Mouse (Mus musculus): Measurements from ENCODE around the gene Phlda1. TPM values are rescaled to one million over a fixed set of nuclear protein-coding genes. Genes with fewer than 3 reads are reported as not detected.

Phlda1 gene
- polyA plus RNA-seq, 1 experiment = 5.5 TPM

DNA sequence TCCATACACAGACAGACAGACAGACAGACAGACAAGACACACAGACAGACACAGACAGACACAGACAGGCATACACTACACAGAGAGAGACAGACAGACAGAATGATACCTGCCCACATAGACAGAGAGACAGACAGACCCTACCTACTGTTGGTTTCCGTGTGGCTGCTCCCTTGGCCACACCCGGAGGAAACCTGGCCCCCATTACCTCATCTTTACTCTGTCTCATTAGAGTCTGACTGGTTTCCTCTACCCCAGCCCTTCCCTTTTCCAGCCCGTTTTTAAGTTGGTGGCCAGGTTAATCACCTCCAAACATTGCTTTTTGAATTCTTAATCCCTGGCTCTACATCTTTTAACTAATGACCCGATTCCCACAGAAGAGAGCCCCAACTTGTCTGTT, 22.2 kb downstream of the Phlda1 start:
- no peak overlapping the region for H3K27ac ChIP-seq (replicated peaks; ENCODE audit: low read depth, low read length)
- no peak overlapping the region for H3K4me3 ChIP-seq (ENCODE audit: insufficient read depth, low read depth, low read length)
- peaks cover 4% of the 10 kb centered on the region; the same call in 1 of the 2 replicates for H3K4me1 ChIP-seq (ENCODE audit: control insufficient read depth, insufficient read depth, insufficient read length, low read length)

- Histone ChIP-seq H3K4me3 (ENCODE audit: insufficient read depth, low read depth, low read length) (no peak overlapping the region), H3K4me1 (ENCODE audit: control insufficient read depth, insufficient read depth, insufficient read length, low read length) (peaks cover 4% of the 10 kb centered on the region; the same call in 1 of the 2 replicates), H3K27ac (replicated peaks; ENCODE audit: low read depth, low read length) (no peak overlapping the region)
These were observed 24.3 kb downstream of the Phlda1 start for GRCm38 (mm10) chr10:111530398-111530797.

DNA sequence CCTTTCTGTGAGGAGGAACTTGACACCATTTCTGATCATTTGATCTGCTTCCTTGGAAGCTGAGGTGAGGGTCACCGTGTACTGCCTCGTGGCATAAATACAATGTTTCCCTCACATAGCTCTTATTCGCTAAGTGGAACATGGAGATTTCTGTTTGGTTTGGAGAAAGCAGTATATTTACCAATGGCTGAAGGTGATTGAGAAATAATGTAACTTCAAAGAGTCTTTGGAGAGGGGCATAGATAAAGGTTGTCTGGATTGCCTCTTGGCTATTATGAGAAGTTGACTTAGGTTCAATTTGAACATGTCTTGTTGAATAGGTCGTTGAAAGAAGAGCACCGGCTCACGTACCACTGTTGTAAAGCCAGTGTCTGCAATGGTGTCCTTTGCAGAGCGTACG, 28.6 kb downstream of the Phlda1 start:
- Histone ChIP-seq H3K4me1 (ENCODE audit: control insufficient read depth, insufficient read depth, insufficient read length, low read length) (peaks cover 9% of the 10 kb centered on the region), H3K4me3 (ENCODE audit: insufficient read depth, low read depth, low read length) (no peak overlapping the region), H3K27ac (replicated peaks; ENCODE audit: low read depth, low read length) (no peak overlapping the region)

DNA sequence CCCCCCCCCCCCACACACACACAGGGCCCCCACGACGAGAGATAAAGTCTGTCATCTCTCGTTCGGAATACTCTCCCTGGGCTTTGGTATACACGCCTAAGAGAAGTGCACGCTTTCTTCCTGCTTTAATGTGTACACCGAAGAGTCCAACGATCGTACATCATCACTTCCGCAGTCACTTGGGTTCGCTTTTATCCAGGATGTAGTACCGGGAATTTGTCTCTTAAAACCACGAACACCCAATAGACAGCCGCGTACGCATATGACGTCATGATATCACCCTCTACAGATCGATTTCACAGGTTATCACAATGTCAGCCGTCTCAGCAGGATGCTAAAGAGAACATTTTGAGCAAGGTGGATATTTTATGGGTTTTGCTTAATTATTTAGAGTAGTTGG, 31.3 kb downstream of the Phlda1 start:
- Histone ChIP-seq H3K4me1 (ENCODE audit: control insufficient read depth, insufficient read depth, insufficient read length, low read length) (peaks cover 7% of the 10 kb centered on the region), H3K4me3 (ENCODE audit: insufficient read depth, low read depth, low read length) (no peak overlapping the region), H3K27ac (replicated peaks; ENCODE audit: low read depth, low read length) (no peak overlapping the region)

- Histone ChIP-seq H3K4me1 (ENCODE audit: control insufficient read depth, insufficient read depth, insufficient read length, low read length) (peaks cover 19% of the 10 kb centered on the region), H3K4me3 (ENCODE audit: insufficient read depth, low read depth, low read length) (no peak overlapping the region), H3K27ac (replicated peaks; ENCODE audit: low read depth, low read length) (peak overlapping the region; percentile 67)
These were observed 33.7 kb downstream of the Phlda1 start for GRCm38 (mm10) chr10:111539724-111540324.

DNA sequence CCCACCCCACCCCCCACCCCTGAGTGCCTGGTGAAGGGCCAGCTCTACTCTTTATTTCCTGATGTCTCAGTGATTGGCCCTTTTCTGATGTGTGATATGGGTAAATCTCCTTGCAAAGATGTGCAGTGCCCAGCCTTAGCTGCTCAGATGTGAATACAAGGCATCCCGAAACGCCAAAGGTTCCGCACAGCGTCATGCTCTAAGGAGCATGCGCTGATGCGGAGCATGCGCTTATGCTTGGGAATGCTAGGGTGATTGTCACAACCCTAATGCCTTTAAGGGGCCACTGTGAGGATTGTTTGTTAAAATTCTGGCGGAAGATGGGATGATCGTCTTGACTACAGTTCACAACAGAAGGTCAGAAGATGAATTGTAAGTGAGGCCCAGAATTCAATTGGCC, 34.6 kb downstream of the Phlda1 start:
- Histone ChIP-seq H3K27ac (replicated peaks; ENCODE audit: low read depth, low read length) (no peak overlapping the region), H3K4me3 (ENCODE audit: insufficient read depth, low read depth, low read length) (no peak overlapping the region), H3K4me1 (ENCODE audit: control insufficient read depth, insufficient read depth, insufficient read length, low read length) (peaks cover 19% of the 10 kb centered on the region)

DNA sequence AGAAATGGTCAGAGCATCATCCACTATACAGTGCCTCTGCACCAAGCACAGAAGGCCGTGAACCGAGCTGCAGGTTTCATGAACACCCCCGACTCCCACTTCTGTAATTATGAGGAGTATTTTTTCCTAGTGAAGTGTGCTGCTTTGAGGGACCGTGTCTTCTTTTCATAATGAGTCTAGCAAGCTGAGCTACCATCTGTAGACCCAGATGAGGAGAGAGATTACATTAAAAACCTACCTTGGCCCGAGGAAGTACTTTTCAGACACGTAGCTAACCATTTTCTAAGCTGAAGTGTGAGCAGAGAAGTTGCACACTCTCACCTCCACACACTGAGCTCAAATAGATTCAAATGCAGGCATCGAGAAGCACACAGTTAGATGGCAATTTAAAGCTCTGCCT, 37.0 kb downstream of the Phlda1 start:
- Histone ChIP-seq H3K27ac (replicated peaks; ENCODE audit: low read depth, low read length) (peak overlapping the region; percentile 58), H3K4me1 (ENCODE audit: control insufficient read depth, insufficient read depth, insufficient read length, low read length) (peaks cover 19% of the 10 kb centered on the region), H3K4me3 (ENCODE audit: insufficient read depth, low read depth, low read length) (no peak overlapping the region)

DNA sequence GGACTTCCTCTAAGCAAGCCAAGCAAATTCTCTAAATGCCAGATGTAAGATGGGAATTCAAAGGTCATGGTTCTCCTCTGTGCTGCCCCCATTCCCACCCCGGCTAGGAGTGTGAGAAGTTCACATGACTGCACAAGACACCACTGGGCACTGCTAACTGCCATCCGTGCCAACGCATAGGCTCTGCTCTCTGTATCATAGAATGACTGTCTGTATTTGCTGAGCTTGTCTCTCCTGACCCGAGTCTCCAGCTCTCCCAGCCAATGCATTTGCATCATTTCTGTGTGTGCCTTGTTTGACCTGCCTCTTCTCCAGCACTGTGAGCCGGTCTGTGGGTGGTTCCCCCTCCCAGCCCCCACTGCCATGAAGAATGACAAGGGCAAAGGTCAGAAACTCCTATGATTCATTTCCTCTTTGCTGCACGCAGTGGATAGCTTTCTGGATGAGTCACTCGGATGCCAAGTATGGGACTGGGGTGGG, 37.7 kb downstream of the Phlda1 start:
- 0 out of 2 replicates have a peak overlapping the region, but pooled peaks have one; percentile 3 for H3K27ac ChIP-seq (replicated peaks; ENCODE audit: low read depth, low read length)
- H3K4me1 ChIP-seq (ENCODE audit: control insufficient read depth, insufficient read depth, insufficient read length, low read length) = peaks cover 19% of the 10 kb centered on the region
- H3K4me3 ChIP-seq (ENCODE audit: insufficient read depth, low read depth, low read length) = no peak overlapping the region

GRCm38 (mm10) chr10:111544311-111544710, 38.2 kb downstream of the Phlda1 start:
- Histone ChIP-seq H3K27ac (replicated peaks; ENCODE audit: low read depth, low read length) (no peak overlapping the region), H3K4me3 (ENCODE audit: insufficient read depth, low read depth, low read length) (no peak overlapping the region), H3K4me1 (ENCODE audit: control insufficient read depth, insufficient read depth, insufficient read length, low read length) (peaks cover 18% of the 10 kb centered on the region)

DNA sequence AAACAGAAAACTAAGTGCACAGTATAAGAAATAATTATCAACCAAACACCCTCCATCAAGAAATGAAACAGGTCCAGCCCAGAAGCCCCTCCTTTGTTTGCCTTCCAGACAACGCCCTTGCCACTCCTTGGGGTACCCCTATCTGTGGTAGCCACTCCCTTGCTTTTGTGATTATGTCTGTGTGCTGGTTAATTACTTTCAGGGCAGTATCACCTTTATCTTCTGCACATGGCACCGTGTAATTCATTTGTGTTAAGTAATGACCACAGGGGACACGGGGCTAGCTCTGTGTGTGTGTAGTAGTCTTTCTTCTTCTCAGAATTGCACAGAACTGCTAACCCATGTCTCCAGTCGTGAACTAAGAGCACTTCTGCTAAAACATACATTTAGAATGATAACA, 39.6 kb downstream of the Phlda1 start:
- Histone ChIP-seq H3K27ac (replicated peaks; ENCODE audit: low read depth, low read length) (no peak overlapping the region), H3K4me1 (ENCODE audit: control insufficient read depth, insufficient read depth, insufficient read length, low read length) (peaks cover 13% of the 10 kb centered on the region; the same call in 1 of the 2 replicates), H3K4me3 (ENCODE audit: insufficient read depth, low read depth, low read length) (no peak overlapping the region)

DNA sequence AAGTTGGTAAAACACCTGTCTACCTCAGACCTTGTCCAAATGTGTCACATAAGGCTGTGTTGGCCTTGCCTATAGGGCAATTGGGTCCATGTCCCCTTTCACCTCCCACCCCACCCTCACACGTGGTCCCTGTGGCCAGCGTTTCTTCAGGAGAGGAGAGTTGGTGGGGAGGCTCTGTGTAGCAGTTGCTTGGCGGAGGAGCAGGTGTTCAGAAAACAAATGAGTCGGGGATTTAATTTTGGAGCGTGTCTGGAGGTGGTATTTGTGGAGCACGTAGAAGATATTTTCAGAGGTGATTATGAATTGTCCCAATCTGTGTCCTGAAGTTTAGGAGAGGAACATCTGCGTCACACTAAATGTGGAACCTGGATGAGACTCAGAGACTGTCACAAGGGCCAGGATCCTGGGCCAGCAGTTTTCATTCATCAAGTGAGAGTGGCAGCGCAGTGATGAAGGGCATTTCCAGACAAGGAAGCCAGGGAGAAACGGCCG, 41.8 kb downstream of the Phlda1 start:
- Histone ChIP-seq H3K4me3 (ENCODE audit: insufficient read depth, low read depth, low read length) (no peak overlapping the region), H3K27ac (replicated peaks; ENCODE audit: low read depth, low read length) (no peak overlapping the region)

DNA sequence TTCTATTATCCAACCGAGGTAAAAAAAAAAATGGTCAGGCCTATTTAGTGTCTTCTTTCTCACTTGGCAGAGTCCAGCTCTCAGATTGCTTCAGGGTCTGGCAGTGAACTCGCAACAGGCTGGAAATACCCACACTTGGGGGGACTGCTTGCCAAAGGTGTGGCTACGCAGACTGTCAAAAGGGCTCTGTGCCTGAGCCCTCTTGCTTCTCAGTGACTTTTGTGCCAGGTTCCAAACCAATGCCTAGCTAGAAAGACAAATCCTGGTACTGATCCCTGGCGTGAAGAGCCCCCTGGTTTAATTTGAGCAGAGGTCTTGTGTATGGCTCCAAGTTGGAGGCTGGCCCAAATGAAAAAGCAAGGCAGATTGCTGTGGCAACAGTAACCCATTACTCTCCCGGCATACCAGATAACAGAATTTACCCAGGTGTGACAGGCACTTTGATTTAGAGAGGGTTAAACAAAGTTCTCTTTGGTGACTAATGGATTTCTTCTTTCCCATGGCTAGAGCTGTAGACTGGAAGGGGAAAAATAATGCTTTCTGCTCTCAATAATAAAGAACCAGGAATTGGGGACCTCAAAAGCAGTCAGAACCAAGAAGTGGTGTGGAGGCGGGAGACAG, 44.1 kb downstream of the Phlda1 start:
- no peak overlapping the region for H3K4me3 ChIP-seq (ENCODE audit: insufficient read depth, low read depth, low read length)

More for the DNA sequence above, 41.8 kb downstream of the Phlda1 start:
- peaks cover 11% of the 10 kb centered on the region; the same call in 1 of the 2 replicates for H3K4me1 ChIP-seq (ENCODE audit: control insufficient read depth, insufficient read depth, insufficient read length, low read length)

DNA sequence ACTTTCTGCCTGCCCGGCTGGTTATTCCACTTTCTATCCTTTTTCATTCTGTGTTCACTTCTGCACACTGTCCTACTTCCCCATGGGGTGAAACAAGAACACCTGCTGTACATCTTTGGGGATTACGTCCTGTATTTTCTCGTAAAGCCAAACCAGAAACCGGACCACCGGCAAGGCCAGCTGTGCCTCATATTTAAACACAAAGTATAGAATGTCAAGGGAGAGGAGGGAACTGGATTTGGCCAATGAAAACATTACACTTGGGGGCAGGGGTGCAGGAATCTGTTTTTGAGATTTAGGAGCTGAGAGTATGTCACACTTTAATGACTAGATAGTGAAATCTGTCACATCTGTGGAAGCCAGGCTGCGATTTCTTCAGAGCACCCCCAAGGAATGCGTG, 47.6 kb downstream of the Phlda1 start:
- H3K27ac ChIP-seq (replicated peaks; ENCODE audit: low read depth, low read length) = no peak overlapping the region
- no peaks in the 10 kb centered on the region for H3K4me1 ChIP-seq (ENCODE audit: control insufficient read depth, insufficient read depth, insufficient read length, low read length)

More for the DNA sequence above, 44.1 kb downstream of the Phlda1 start:
- H3K27ac ChIP-seq (replicated peaks; ENCODE audit: low read depth, low read length) = no peak overlapping the region
- H3K4me1 ChIP-seq (ENCODE audit: control insufficient read depth, insufficient read depth, insufficient read length, low read length) = no peaks in the 10 kb centered on the region

GRCm38 (mm10) chr10:111554651-111555050, 48.6 kb downstream of the Phlda1 start:
- H3K4me1 ChIP-seq (ENCODE audit: control insufficient read depth, insufficient read depth, insufficient read length, low read length) = no peaks in the 10 kb centered on the region; the same call in 1 of the 2 replicates
- no peak overlapping the region for H3K4me3 ChIP-seq (ENCODE audit: insufficient read depth, low read depth, low read length)
- H3K27ac ChIP-seq (replicated peaks; ENCODE audit: low read depth, low read length) = no peak overlapping the region

More for the DNA sequence above, 47.6 kb downstream of the Phlda1 start:
- no peak overlapping the region for H3K4me3 ChIP-seq (ENCODE audit: insufficient read depth, low read depth, low read length)

DNA sequence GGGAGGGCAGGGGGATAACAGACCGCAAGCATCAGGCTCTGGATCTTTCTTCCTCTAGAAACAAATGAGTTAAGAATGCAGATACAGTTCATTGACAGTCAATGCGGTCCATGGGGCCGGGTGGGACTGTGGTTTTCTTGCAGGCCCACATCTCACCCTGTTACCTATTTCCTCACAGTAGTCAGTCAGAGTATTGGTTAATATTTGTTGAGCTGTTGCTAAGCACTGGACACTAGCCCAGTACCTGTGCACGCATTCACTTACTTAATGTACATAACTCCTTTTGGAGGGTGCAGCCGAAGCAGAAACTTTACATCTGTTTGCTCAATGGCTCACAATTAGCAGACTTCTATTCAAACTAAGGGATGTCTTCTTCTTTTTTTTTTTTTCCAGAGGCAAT, 52.1 kb downstream of the Phlda1 start:
- Histone ChIP-seq H3K4me3 (ENCODE audit: insufficient read depth, low read depth, low read length) (no peak overlapping the region), H3K4me1 (ENCODE audit: control insufficient read depth, insufficient read depth, insufficient read length, low read length) (no peaks in the 10 kb centered on the region; the same call in 1 of the 2 replicates), H3K27ac (replicated peaks; ENCODE audit: low read depth, low read length) (no peak overlapping the region)
